Mouse (Mus musculus) kidney, adult 10 weeks (tissue): ENCODE results near the gene Myb. TPM values are rescaled to one million over a fixed set of nuclear protein-coding genes. Genes with fewer than 3 reads are reported as not detected.

Source experiments
- polyA plus RNA-seq: library from polyadenylated mRNA; stranded (reverse); fragments of 350-450 nt; fragmentation: Illumina TruSeq; extraction: RNeasy Lipid Tissue Mini Kit (QIAGEN cat#74804); gene quantifications from one replicate; pipeline ENCODE4 v1.2.3, GENCODE M21; 2014; ENCODE audit warnings: low read depth, low replicate concordance

The Myb gene
- not detected for polyA plus RNA-seq

GRCm38 (mm10) chr10:21160537-21161358 lies at the start of gene Myb:
Gene Myb, minus strand, starts transcription at chr10:21160984.

Other genes with a start within 250 kb of the Myb start
- 14.4 TPM for gene Ahi1, start 208.4 kb downstream of the Myb start, polyA plus RNA-seq
- 63.7 TPM for gene Hbs1l, start 135.0 kb upstream of the Myb start, polyA plus RNA-seq
- 209 TPM for gene Aldh8a1, start 216.3 kb upstream of the Myb start, polyA plus RNA-seq